Mouse (Mus musculus) ES-Bruce4 (cell line): ENCODE results near the gene Sarm1. TPM values are rescaled to one million over a fixed set of nuclear protein-coding genes. Genes with fewer than 3 reads are reported as not detected.

ENCODE experiments used
- H3K27ac ChIP-seq: 2 replicates; pipeline ENCODE4 v1.5.1; 2012; ENCODE audit warnings: low read length, inconsistent platforms; ENCODE audit not compliant: insufficient read depth
- H3K27me3 ChIP-seq: 2 replicates; pipeline ENCODE4 v1.6.1; 2012; ENCODE audit warnings: mild to moderate bottlenecking, low read length, inconsistent platforms; ENCODE audit not compliant: control insufficient read depth, poor library complexity, insufficient read depth, severe bottlenecking
- H3K36me3 ChIP-seq: 2 replicates; pipeline ENCODE4 v1.6.1; 2012; ENCODE audit warnings: inconsistent platforms, mild to moderate bottlenecking, low read length, moderate library complexity; ENCODE audit not compliant: control insufficient read depth, poor library complexity, insufficient read depth, severe bottlenecking
- H3K4me1 ChIP-seq: one replicate; pipeline ENCODE4 v1.8.1; 2011; ENCODE audit warnings: low read length; ENCODE audit not compliant: control insufficient read depth, insufficient read depth
- H3K4me3 ChIP-seq: 2 replicates; pipeline ENCODE4 v1.5.1; 2011; ENCODE audit warnings: low read depth, mild to moderate bottlenecking, low read length
- H3K9ac ChIP-seq: 2 replicates; pipeline ENCODE4 v1.6.1; 2012; ENCODE audit warnings: low read depth, mild to moderate bottlenecking, inconsistent platforms; ENCODE audit not compliant: poor library complexity, severe bottlenecking
- H3K9me3 ChIP-seq: replicated peaks from 2 replicates; pipeline ENCODE4 v1.6.1; 2012; ENCODE audit warnings: mild to moderate bottlenecking, low read length, inconsistent platforms; ENCODE audit not compliant: control insufficient read depth, poor library complexity, insufficient read depth, severe bottlenecking
- CTCF ChIP-seq: IDR thresholded peaks from one replicate; pipeline ENCODE4 v1.8.1; 2011; ENCODE audit warnings: low read depth, low read length
- EP300 ChIP-seq: IDR thresholded peaks from 2 replicates; pipeline ENCODE4 v1.6.1; 2011; ENCODE audit warnings: low read depth, low read length; ENCODE audit not compliant: insufficient read depth
- POLR2A ChIP-seq: IDR thresholded peaks from one replicate; pipeline ENCODE4 v1.8.1; 2011; ENCODE audit warnings: low read length; ENCODE audit not compliant: insufficient read depth
- polyA plus RNA-seq: library from polyadenylated mRNA; stranded (reverse); fragments of >200 nt; gene quantifications from 2 replicates; pipeline ENCODE4 v1.2.4, GENCODE M21; 2011; ENCODE audit warnings: low read depth; ENCODE audit not compliant: missing spikeins, insufficient read depth, insufficient read length

Gene Sarm1
- polyA plus RNA-seq, 1 experiment: 2.0 TPM

DNA sequence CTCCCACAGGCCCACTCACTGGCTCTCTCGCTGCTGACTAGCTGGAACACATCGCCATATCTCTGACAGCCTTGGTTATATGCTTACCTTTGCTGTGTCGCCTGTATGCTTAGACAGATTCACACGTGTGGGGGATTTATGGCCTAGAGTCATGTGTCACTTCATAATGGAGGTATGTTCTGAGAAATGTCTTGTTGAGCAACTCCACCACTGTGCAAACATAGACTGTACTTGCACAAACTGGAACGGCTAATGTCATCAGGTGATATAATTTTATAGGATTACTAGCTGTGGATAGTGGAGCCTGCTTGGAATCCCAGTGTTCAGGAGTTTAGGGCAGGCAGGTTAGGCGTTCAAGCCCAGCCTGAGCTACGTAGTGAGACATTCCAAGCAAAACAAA is 60.4 kb downstream of the Sarm1 start:
- no peaks in the 10 kb centered on the region for H3K4me1 ChIP-seq
- H3K36me3 ChIP-seq: no peaks in the 10 kb centered on the region
- H3K27ac ChIP-seq: no peak overlapping the region
- no peak for TF ChIP-seq POLR2A
- no peak for TF ChIP-seq EP300
- no peak for TF ChIP-seq CTCF
- H3K27me3 ChIP-seq: no peaks in the 10 kb centered on the region
- H3K9me3 ChIP-seq: no peaks in the 10 kb centered on the region
- H3K9ac ChIP-seq: no peak overlapping the region
- H3K4me3 ChIP-seq: no peak overlapping the region

GRCm38 (mm10) chr11:78435776-78436349 is 61.7 kb downstream of the Sarm1 start:
- H3K36me3 ChIP-seq: no peaks in the 10 kb centered on the region
- H3K4me3 ChIP-seq: peak overlapping the region; percentile 31
- H3K4me1 ChIP-seq: no peaks in the 10 kb centered on the region
- H3K9ac ChIP-seq: peak overlapping the region; percentile 12; the same call in 1 of the 2 replicates
- H3K27me3 ChIP-seq: no peaks in the 10 kb centered on the region
- no peaks in the 10 kb centered on the region for H3K9me3 ChIP-seq
- TF ChIP-seq CTCF: peak; percentile 79
- no peak for TF ChIP-seq POLR2A
- TF ChIP-seq EP300: no peak
- peak overlapping the region; percentile 46 for H3K27ac ChIP-seq

- no peak overlapping the region for H3K4me3 ChIP-seq
- H3K4me1 ChIP-seq: no peaks in the 10 kb centered on the region
- no peak overlapping the region for H3K9ac ChIP-seq
- TF ChIP-seq CTCF (no peak), POLR2A (no peak), EP300 (no peak)
- H3K36me3 ChIP-seq: no peaks in the 10 kb centered on the region
- no peak overlapping the region for H3K27ac ChIP-seq
- no peaks in the 10 kb centered on the region for H3K27me3 ChIP-seq
- H3K9me3 ChIP-seq: no peaks in the 10 kb centered on the region
Measured at GRCm38 (mm10) chr11:78434052-78434451, 63.5 kb downstream of the Sarm1 start.

DNA sequence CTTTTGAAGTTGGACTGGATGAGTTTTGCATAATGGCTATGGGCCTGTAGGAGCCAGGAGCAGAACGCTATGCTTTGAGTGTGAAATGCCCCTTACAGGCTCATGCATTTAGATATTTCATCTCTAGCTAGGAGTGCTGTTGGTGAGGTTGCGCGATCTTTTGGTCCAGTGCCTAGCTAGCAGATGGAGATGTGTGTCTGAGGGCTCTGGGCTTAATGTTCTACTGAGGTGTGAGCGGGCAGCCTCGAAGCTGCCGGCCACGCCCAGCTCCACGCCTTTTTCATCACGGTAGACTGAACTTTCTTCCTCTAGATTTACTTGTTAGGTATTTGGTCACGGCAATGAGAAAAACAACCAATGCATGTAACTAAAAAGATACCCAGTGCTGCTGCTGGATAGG is 66.4 kb downstream of the Sarm1 start:
- H3K4me1 ChIP-seq: peaks cover 3% of the 10 kb centered on the region
- no peaks in the 10 kb centered on the region for H3K36me3 ChIP-seq
- TF ChIP-seq POLR2A: no peak
- no peak for TF ChIP-seq CTCF
- no peak for TF ChIP-seq EP300

GRCm38 (mm10) chr11:78430195-78430878 is 67.2 kb downstream of the Sarm1 start:
- no peak for TF ChIP-seq POLR2A
- no peak for TF ChIP-seq EP300
- TF ChIP-seq CTCF: no peak
- H3K27me3 ChIP-seq: no peaks in the 10 kb centered on the region
- no peak overlapping the region for H3K27ac ChIP-seq
- no peaks in the 10 kb centered on the region for H3K9me3 ChIP-seq
- H3K4me1 ChIP-seq: peaks cover 3% of the 10 kb centered on the region
- no peaks in the 10 kb centered on the region for H3K36me3 ChIP-seq
- no peak overlapping the region for H3K9ac ChIP-seq
- no peak overlapping the region for H3K4me3 ChIP-seq

More for the DNA sequence above, 66.4 kb downstream of the Sarm1 start:
- Histone ChIP-seq H3K27ac (no peak overlapping the region), H3K4me3 (no peak overlapping the region), H3K9ac (no peak overlapping the region), H3K9me3 (no peaks in the 10 kb centered on the region), H3K27me3 (no peaks in the 10 kb centered on the region)

GRCm38 (mm10) chr11:78428309-78428708 is 69.2 kb downstream of the Sarm1 start:
- TF ChIP-seq CTCF (peak; percentile 25), EP300 (no peak)
- H3K27me3 ChIP-seq: no peaks in the 10 kb centered on the region

More at GRCm38 (mm10) chr11:78428309-78428708, 69.2 kb downstream of the Sarm1 start:
- no peaks in the 10 kb centered on the region for H3K9me3 ChIP-seq
- H3K27ac ChIP-seq: no peak overlapping the region
- H3K36me3 ChIP-seq: no peaks in the 10 kb centered on the region
- peaks cover 3% of the 10 kb centered on the region for H3K4me1 ChIP-seq
- no peak overlapping the region for H3K4me3 ChIP-seq
- no peak overlapping the region for H3K9ac ChIP-seq
